Mouse (Mus musculus) hindlimb bud, embryonic 11.5 days (tissue): Measurements from ENCODE around the gene Adat3.

Experiments used
- DNase-seq: peaks from one replicate; pipeline ENCODE4 v3.0.0-alpha.2; 2012; ENCODE audit warnings: low read depth, low spot score; ENCODE audit errors: extremely low spot score

The Adat3 gene

GRCm38 (mm10) chr10:80609269-80609924, 6.7 kb downstream of the Adat3 start:
- DNase-seq: no peak

GRCm38 (mm10) chr10:80610116-80610785, 7.6 kb downstream of the Adat3 start:
- no peak for DNase-seq

GRCm38 (mm10) chr10:80611024-80611423, 8.3 kb downstream of the Adat3 start:
- DNase-seq: no peak

- DNase-seq: no peak
Measured at GRCm38 (mm10) chr10:80611905-80612304, 9.2 kb downstream of the Adat3 start.

GRCm38 (mm10) chr10:80613821-80614220, 11.1 kb downstream of the Adat3 start:
- no peak for DNase-seq

- DNase-seq: no peak
Measured at GRCm38 (mm10) chr10:80614351-80614750, 11.7 kb downstream of the Adat3 start.

GRCm38 (mm10) chr10:80618181-80618580, 15.5 kb downstream of the Adat3 start:
- no peak for DNase-seq

- DNase-seq: no peak
Measured at GRCm38 (mm10) chr10:80619465-80620244, 17.0 kb downstream of the Adat3 start.

- no peak for DNase-seq
Measured at GRCm38 (mm10) chr10:80620365-80620764, 17.7 kb downstream of the Adat3 start.

- DNase-seq: no peak
Measured at GRCm38 (mm10) chr10:80620796-80621689, 18.4 kb downstream of the Adat3 start.

GRCm38 (mm10) chr10:80621690-80621939, 18.9 kb downstream of the Adat3 start:
- DNase-seq: no peak

GRCm38 (mm10) chr10:80621940-80622660, 19.4 kb downstream of the Adat3 start:
- DNase-seq: peak; percentile 99

GRCm38 (mm10) chr10:80622661-80623456, 20.2 kb downstream of the Adat3 start, which contains the start of gene Csnk1g2:
Gene Csnk1g2, plus strand, starts transcription at chr10:80622838.
- DNase-seq: no peak

- peak; percentile 20 for DNase-seq
Measured at GRCm38 (mm10) chr10:80623457-80624191, 20.9 kb downstream of the Adat3 start.

- DNase-seq: no peak
Measured at GRCm38 (mm10) chr10:80625764-80626163, 23.1 kb downstream of the Adat3 start.

GRCm38 (mm10) chr10:80627685-80628084, 25.0 kb downstream of the Adat3 start:
- DNase-seq: no peak

GRCm38 (mm10) chr10:80628925-80629324, 26.2 kb downstream of the Adat3 start:
- no peak for DNase-seq

GRCm38 (mm10) chr10:80635345-80635744, 32.7 kb downstream of the Adat3 start:
- DNase-seq: no peak

- no peak for DNase-seq
Measured at GRCm38 (mm10) chr10:80646936-80647335, 44.3 kb downstream of the Adat3 start.
